7 mouse cellular contexts compared by ENCODE assay signal in the genomic region with DNA sequence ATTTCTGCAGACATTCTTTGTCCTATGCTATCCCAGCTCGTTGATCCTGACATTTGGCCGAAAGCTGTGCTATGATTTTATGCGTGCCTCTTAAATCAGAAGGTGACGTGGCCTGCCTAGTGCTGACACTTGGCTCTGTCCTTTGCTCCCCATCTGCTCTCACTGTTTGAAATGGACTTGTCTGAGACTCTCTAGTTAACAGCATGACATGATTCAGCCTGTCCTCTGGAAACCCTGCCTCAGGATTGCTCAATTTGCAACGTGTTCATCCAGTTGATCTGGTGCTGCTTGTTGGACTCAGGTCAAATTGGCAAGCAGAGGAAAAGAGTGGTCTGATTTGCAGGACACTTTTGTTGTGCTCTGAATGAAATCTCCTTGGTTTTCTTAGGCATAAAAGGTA. TPM values are rescaled to one million over a fixed set of nuclear protein-coding genes. Genes with fewer than 3 reads are reported as not detected.
DNase-seq lines count a peak whose midpoint lies in the region; ATAC-seq lines count a peak whose summit lies in the region.

No protein-coding gene starts in this region.

- no peak overlapping the region for H3K4me3 ChIP-seq in forebrain, embryonic 16.5 days (replicated peaks; ENCODE audit: low read length)
- no peak overlapping the region for H3K4me3 ChIP-seq in stomach, embryonic 14.5 days (ENCODE audit: low read depth, low read length)

- H3K9ac ChIP-seq in forebrain, embryonic 16.5 days (replicated peaks; ENCODE audit: low read depth, low read length) = no peak overlapping the region
- no peak overlapping the region for H3K9ac ChIP-seq in stomach, embryonic 14.5 days (replicated peaks; ENCODE audit: low read depth, low read length)

- H3K4me2 ChIP-seq in forebrain, embryonic 16.5 days (ENCODE audit: low read length) = no peak overlapping the region
- no peak overlapping the region for H3K4me2 ChIP-seq in stomach, embryonic 14.5 days (replicated peaks; ENCODE audit: low read depth, low read length)

- DNase-seq in 3T3-L1 (ENCODE audit: low read depth, low spot score) (peak; percentile 59), adipocyte (ENCODE audit: low spot score) (peak; percentile 95)
- peak; percentile 3 to 23 for DNase-seq in kidney, adult 8-10 months
- no peak for DNase-seq in thymus, postnatal 14 days
- DNase-seq in layer of hippocampus, postnatal 25 days (ENCODE audit: extremely low spot score in 1 of 2, low spot score in 1 of 2) = no peak

- WGBS in forebrain, embryonic 16.5 days = 61% methylated on average over 5 of the region's 5 CpGs
- 69% methylated on average over 5 of the region's 5 CpGs for WGBS in stomach, embryonic 14.5 days

- H3K27ac ChIP-seq in forebrain, embryonic 16.5 days (ENCODE audit: low read length) = no peak overlapping the region
- H3K27ac ChIP-seq in stomach, embryonic 14.5 days (ENCODE audit: low read length) = no peak overlapping the region

- no peaks in the 10 kb centered on the region for H3K27me3 ChIP-seq in forebrain, embryonic 16.5 days (replicated peaks; ENCODE audit: control insufficient read depth, insufficient read depth, low read length)
- no peaks in the 10 kb centered on the region for H3K27me3 ChIP-seq in stomach, embryonic 14.5 days (ENCODE audit: control insufficient read depth, insufficient read depth, low read length)

- H3K4me1 ChIP-seq in forebrain, embryonic 16.5 days (replicated peaks; ENCODE audit: control insufficient read depth, insufficient read depth, low read length) = no peaks in the 10 kb centered on the region
- H3K4me1 ChIP-seq in stomach, embryonic 14.5 days (ENCODE audit: control insufficient read depth, insufficient read depth, low read length) = no peaks in the 10 kb centered on the region

- H3K9me3 ChIP-seq in forebrain, embryonic 16.5 days (ENCODE audit: control insufficient read depth, low read length) = no peaks in the 10 kb centered on the region
- no peaks in the 10 kb centered on the region for H3K9me3 ChIP-seq in stomach, embryonic 14.5 days (ENCODE audit: control insufficient read depth, low read depth, low read length)

- no peaks in the 10 kb centered on the region for H3K36me3 ChIP-seq in forebrain, embryonic 16.5 days (ENCODE audit: control insufficient read depth, insufficient read depth)
- no peaks in the 10 kb centered on the region for H3K36me3 ChIP-seq in stomach, embryonic 14.5 days (ENCODE audit: control insufficient read depth, insufficient read depth, low read length)

- ATAC-seq in forebrain, embryonic 16.5 days = peak; percentile 47; the same call in 1 of the 2 replicates
- 0 out of 2 replicates have a peak, but pooled peaks have one; percentile 37 for ATAC-seq in stomach, embryonic 14.5 days (ENCODE audit: insufficient number of reproducible peaks, insufficient read depth, low FRiP score, low read depth)

RNA-seq across cellular contexts. Expression of gene Igsf10, which starts 57.7 kb away (rescaled TPM):
- 2.3 and 2.5 TPM in 2 replicates for polyA plus RNA-seq in forebrain, embryonic 16.5 days (2015; fragmentation: Nextera tagmentation; extraction: Ambion mirVana)
- 11.7 and 12.2 TPM in 2 replicates for polyA plus RNA-seq in stomach, embryonic 14.5 days (2014; fragmentation: Nextera tagmentation; extraction: Ambion mirVana)
- total RNA-seq in layer of hippocampus, postnatal 25 days (2021) = 1 to 10 TPM; 2.5 to 2.6 TPM

Comparison
In these comparisons a context has a peak if more than half of its experiments do, and no peak if none do; other contexts are left out.
1. DNase-seq: peak in 3T3-L1 (single experiment), adipocyte (single experiment) and kidney, adult 8-10 months (2 of 2); none in thymus, postnatal 14 days (single experiment) and layer of hippocampus, postnatal 25 days (0 of 2).